Mouse (Mus musculus) kidney, postnatal 10 days (tissue): ENCODE data around the gene Ccdc187.

Source experiments
- DNase-seq: peaks from one replicate; pipeline ENCODE4 v3.0.0; 2021; ENCODE audit warnings: mixed read lengths

The Ccdc187 gene

GRCm38 (mm10) chr2:26273611-26274010 is 20.7 kb downstream of the Ccdc187 start:
- peak; percentile 80 for DNase-seq

- no peak for DNase-seq
Observed at GRCm38 (mm10) chr2:26268216-26268615, 26.1 kb downstream of the Ccdc187 start.

- DNase-seq = no peak
Observed at GRCm38 (mm10) chr2:26266066-26266742, 28.2 kb downstream of the Ccdc187 start.

- peak; percentile 77 for DNase-seq
Observed at GRCm38 (mm10) chr2:26265095-26265494, 29.3 kb downstream of the Ccdc187 start.

DNA sequence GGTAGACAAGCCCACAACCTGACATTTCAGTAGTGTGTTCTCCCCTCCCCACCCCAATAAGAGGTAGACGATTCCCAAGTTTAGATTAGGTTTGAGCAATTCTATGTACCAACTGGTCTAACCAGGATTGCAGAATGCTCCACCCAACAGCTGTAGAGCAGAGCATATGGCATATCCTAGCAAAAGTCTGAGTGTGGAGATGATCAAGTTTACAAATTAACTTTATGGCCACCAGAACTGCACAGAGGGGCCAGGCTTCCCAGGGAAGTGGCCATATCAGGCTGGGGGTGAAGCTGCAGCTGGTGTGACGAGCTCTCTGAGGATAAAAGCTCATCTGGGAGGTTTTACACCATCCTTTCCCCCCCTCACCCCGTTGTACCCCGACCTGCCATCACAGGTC is 29.7 kb downstream of the Ccdc187 start:
- DNase-seq = no peak

DNA sequence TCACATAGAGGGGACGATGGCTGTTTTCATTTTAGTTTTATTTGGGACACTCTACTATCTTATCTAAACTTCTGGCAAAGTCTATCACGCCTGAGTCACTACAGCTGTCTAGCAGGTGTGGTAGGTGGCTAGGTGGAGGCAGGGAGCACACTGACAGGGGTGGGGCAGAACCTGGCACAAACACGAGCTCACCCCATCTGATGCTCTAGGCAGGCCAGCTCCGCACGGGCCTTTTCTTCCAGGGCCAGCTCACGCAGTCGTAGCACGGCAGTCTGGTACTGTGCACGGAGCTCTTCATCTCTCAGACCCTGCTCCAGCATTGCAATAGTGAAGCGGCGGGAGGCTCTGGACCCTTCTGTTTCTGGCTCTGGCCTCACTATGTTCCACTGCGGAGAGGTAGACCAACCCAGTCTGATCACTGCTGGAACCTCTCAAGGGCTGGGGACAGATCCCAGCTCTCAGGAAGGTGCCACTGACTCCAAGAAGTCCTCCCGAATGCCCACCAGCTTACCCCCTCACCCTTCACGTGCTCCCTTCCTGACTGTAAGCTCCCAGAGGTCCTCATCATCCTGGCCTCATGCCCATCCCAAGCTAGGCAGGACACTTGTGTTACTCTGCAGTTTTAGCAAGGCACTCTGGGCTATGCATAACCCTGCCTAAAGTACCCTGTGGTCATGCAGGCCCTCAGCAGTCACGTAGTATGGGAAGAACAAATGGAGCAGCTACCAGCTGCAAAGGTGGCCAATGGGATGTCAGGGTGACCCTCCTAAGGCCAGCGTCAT is 36.9 kb downstream of the Ccdc187 start:
- DNase-seq = no peak

GRCm38 (mm10) chr2:26254816-26255215 is 39.5 kb downstream of the Ccdc187 start:
- no peak for DNase-seq

DNA sequence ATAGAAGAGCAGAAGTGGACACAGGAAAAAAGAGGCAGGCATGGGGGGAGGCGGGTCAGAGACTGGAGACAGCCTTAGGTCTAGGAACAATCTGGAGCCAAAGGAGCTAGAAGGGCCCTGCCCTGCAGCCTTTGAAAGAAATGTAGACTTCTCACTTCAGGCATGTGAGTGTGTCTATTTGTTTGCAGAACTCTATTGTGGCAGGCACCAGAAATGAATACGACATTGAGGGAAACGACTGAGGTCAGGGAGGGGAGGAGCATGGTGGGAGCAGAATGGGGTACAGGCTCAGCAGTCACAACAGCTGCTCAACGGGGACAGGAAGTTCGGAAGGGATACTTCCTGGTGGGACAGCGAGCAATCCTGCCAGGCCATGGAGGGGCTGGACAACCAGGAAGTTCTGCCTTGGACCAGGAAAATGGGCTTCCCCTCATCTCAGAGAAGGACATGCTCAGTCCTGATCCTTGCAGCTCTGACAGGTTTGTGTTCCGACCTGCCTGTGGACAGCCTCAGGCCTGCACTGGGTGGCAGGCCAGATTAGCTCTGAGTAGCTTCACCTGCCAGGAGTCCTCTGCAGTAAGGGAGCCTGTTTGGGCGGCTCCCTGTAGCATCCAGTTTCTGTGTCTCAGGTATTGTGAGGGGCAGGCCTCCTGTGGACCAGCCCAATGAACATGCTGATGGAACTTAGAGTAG is 41.7 kb downstream of the Ccdc187 start:
- no peak for DNase-seq

DNA sequence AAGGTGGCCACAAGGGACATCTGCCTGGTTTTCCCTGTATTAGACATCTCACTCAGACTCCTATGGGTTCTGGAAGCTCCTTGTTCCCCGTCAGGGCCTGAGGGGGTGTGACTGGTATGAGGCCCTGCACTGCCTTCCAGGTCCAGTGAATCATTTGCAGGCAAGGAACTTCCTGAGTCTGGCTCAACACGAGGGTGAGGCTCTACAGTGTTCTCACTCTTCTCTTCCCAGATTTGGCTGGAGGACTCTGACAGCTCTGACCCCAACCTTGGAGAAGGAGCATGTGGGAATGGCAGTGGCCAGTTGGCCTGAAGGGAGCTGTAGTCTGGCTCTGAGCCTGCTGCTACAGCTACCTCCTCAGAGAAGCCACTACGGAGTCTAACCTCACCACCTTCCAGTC is 46.8 kb downstream of the Ccdc187 start:
- peak; percentile 18 for DNase-seq

DNA sequence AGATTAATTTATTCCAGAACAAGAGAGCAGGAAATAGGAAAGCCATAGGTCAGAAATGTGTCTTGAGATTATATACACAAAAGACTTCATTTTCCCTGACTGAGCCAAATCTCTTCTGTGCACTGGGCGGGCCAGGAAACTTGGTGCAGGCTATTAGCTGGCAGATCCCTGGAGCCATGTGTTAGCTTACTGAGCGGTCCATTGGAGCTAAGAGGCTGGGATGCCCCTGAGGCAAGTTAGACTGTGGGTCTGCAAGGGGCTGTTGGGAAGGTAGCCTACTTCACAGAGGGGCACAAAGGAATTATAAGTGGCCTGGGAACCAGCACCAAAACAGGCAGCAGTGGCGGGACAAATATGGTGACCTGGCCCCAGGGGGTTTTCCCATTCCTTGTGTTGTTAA is 53.5 kb downstream of the Ccdc187 start:
- peak; percentile 24 for DNase-seq

- peak; percentile 34 for DNase-seq
Observed at GRCm38 (mm10) chr2:26240330-26240729, 54.0 kb downstream of the Ccdc187 start.

DNA sequence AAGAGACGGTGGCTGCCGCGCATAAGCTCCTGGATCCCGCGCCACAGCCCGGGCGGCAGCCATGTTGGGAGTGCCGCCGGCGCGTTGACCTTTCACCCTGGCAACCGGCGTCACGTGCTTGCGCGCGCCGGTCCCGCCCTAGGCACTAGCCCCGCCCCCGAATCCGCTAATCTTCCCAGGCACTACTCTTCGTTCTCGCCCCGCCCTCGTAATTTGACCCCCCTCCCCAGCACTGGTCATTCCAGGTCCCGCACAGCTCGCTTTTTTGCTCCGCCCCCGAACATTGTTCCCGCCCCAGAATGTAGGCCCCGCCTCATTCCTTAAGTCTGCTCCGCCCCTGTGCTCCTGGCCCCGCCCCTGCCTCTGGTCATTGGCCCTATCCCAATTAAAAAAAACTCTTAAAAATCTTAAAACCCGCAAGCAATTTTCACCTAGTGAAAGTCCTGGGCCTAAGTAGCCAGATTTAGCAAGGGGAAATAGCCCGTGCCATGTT is 57.0 kb downstream of the Ccdc187 start, which contains the start of gene Qsox2:
Gene Qsox2, minus strand, starts transcription at position 236 of the 493 bp plus-strand sequence.
- peak; percentile 99 for DNase-seq

GRCm38 (mm10) chr2:26236681-26237289 is 57.6 kb downstream of the Ccdc187 start:
- no peak for DNase-seq

DNA sequence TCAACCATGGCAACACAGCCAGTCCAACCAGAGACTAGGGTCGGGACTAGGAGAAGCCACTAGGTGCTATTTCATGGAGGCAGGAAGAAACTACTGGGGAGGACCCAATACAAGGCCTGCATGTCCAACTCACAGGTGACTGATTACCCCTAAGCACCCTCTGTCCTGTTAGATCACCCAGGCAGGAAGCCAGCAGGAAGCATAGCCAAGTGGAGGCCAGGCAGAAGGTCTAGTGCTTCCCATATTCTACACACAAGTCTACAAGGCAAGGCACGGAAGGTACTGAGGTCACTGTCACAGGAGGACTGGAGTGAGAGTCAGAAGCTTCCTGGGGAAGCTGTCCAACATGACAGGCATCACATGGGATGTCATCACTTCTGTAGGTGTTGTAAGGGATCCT is 59.6 kb downstream of the Ccdc187 start:
- DNase-seq = no peak

DNA sequence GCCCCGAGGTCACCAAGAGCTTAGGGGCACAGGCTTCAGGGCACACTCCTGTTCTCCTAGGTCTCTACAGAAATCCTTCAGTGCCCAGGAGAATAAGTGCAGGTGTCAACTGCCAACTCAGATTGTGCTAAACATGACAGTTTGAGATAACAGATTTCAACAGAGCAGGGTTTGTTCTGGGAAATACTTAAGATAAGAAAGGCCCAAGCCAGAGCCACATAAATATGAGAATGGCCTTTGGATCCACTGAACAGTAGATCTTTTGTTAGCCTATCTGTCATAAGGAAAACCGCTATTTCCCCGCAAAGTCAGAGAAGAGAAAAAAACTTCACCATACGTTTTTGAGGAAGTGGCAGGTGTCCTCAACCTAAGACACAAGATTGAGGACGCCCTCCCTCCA is 60.1 kb downstream of the Ccdc187 start:
- DNase-seq = no peak

DNA sequence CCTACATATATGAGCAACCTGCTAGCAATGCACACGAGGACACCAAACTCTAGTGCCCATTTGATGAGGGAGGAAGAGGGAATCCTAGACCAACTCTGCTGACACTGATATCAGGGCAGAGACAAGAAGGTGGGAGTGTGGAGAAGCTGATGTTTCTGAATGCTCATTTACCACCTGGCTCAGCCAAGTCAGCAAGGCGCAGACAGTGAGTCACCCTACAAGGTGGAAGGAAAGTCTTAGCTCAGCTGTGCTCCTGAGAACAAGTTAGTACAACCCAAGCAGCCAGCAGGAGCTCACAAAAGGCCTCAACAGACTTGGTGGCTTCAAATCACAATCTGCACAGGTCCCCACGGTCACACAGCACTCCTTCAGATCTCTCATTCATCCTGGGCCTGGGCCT is 63.0 kb downstream of the Ccdc187 start:
- no peak for DNase-seq

- DNase-seq = no peak
Observed at GRCm38 (mm10) chr2:26230253-26230652, 64.1 kb downstream of the Ccdc187 start.

DNA sequence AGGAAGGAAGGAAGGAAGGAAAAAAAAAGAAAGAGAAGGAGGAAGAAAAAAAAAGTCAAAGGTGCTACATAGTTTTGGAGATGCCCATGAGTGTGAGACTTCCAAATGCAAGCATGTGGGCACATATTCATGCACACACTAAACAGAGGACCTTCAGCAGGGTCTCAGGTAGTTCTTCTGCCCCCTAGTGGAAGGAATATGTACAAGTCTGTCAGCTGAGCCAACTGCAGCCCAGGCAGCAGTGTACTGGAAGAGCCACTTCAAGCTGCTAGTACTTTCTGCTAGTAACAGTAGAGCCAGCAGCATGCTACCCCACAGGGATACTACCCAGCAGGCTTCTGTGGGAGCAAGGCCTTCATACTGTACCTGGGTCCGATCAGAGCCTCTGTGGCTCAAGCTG is 66.6 kb downstream of the Ccdc187 start:
- peak; percentile 49 for DNase-seq

DNA sequence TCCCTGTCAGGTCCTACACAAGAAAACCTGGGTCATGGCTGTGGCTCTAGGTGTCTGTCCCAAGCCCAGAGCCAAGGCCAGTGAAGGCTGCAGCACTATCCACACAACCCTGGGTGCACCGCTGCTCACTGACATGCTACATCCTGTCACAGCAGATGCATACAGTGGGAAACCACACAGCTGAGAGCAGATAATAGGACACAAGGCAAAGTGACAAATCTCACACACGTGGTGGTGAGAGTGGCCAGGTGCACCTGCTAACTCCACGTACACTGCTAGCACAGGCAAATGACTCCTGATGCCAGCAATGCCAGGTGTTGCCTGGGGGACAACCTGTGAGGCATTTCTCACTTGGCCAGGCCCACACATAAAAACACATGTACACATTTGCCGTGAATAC is 69.1 kb downstream of the Ccdc187 start:
- no peak for DNase-seq

DNA sequence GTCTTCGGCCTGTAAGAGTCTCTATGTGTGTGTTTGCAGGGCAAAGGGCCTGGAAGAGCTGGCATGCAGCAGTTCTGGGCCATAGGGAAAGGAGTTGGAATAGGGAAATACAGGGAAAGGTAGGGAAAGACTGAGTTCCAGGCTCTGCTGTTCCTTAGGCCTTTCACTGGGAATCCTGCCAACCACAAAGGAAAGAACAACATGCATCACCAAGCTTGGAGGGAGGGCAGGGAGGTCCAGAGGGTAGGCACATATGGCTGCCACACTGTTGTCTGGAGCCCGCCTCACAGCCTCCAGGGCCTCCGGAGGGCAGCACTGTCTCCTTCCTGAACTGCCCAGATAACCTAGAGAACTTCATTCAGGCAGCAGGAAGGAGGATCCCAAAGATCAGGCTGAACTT is 70.4 kb downstream of the Ccdc187 start:
- DNase-seq = no peak

- no peak for DNase-seq
Observed at GRCm38 (mm10) chr2:26214526-26214925, 79.8 kb downstream of the Ccdc187 start.

DNA sequence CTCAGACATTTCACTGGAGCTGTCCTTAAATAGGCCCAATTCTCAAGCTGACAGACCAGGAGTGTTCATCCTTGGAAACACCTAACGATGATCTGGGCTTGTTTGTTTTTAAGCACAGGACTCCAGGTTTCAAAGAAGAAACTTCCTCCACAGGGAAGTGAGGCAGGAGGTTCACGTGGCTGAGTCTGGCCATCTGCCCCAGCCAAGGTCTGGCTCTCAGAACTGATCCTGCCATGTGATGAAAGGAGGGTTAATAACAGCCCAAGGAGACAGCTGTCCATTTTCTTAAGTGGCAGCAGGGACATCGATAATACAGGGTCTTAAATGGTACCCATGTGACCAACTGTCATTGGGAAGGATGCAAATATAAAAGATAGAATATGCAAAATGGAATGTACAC is 84.8 kb downstream of the Ccdc187 start:
- DNase-seq = no peak

GRCm38 (mm10) chr2:26208126-26208789 is 86.1 kb downstream of the Ccdc187 start, which contains the start of gene Lhx3:
Gene Lhx3 (minus strand): TSS chr2:26208289.
- peak; percentile 97 for DNase-seq
